Mouse (Mus musculus) small intestine, adult 2 months (tissue): Measurements from ENCODE around the gene Spata31d1b.

Experiments
- CTCF ChIP-seq: fragments of 200-500 bp; IDR thresholded peaks from 2 replicates; pipeline ENCODE4 v1.5.1; 2012; ENCODE audit warnings: low read depth, mild to moderate bottlenecking, control low read depth, inconsistent platforms, low read length, moderate library complexity, mixed read lengths; ENCODE audit not compliant: insufficient replicate concordance, insufficient read length; ENCODE audit errors: extremely low read depth
- POLR2A ChIP-seq: fragments of 200-500 bp; IDR thresholded peaks from 2 replicates; pipeline ENCODE4 v1.6.1; 2012; ENCODE audit warnings: low read depth, mild to moderate bottlenecking, control low read depth, inconsistent platforms, low read length, moderate library complexity

GRCm38 (mm10) chr13:59750310-59750709 lies 38.2 kb downstream of the Spata31d1b start:
- no peak for TF ChIP-seq POLR2A
- no peak for TF ChIP-seq CTCF
